Mouse (Mus musculus) limb, embryonic 15.5 days (tissue): ENCODE measurements at regions not wholly inside any gene's neighbourhood (a gene's known extent, or its start where the extent isn't known, plus 50 kb on each side); places are given as distances from the start of the nearest gene placed in this dataset.

Experiments used
- ATAC-seq: fragments of 200-750 bp; cut with Nextera tagmentation; 2 replicates; pipeline ENCODE4 v1.8.0; 2017; ENCODE audit warnings: low read depth, moderate TSS enrichment; ENCODE audit not compliant: insufficient number of reproducible peaks, low FRiP score, low TSS enrichment
- H3K27ac ChIP-seq: fragments of 300-500 bp; sonication (generic); 2 replicates; pipeline ENCODE4 v1.5.1; 2015; ENCODE audit warnings: moderate library complexity, mild to moderate bottlenecking, inconsistent platforms
- H3K27me3 ChIP-seq: fragments of 300-500 bp; sonication (generic); 2 replicates; pipeline ENCODE4 v1.6.1; 2015; ENCODE audit warnings: inconsistent platforms
- H3K36me3 ChIP-seq: fragments of 300-500 bp; sonication (generic); 2 replicates; pipeline ENCODE4 v1.6.1; 2015; ENCODE audit warnings: inconsistent platforms
- H3K4me1 ChIP-seq: fragments of 300-500 bp; sonication (generic); 2 replicates; pipeline ENCODE4 v1.6.1; 2015; ENCODE audit warnings: inconsistent platforms
- H3K4me2 ChIP-seq: fragments of 300-500 bp; sonication (generic); 2 replicates; pipeline ENCODE4 v1.6.1; 2015; ENCODE audit warnings: mild to moderate bottlenecking, inconsistent platforms
- H3K4me3 ChIP-seq: fragments of 300-500 bp; sonication (generic); 2 replicates; pipeline ENCODE4 v1.5.1; 2015; ENCODE audit warnings: mild to moderate bottlenecking, inconsistent platforms
- H3K9ac ChIP-seq: fragments of 300-500 bp; sonication (generic); 2 replicates; pipeline ENCODE4 v1.6.1; 2015; ENCODE audit warnings: inconsistent platforms
- H3K9me3 ChIP-seq: fragments of 300-500 bp; sonication (generic); 2 replicates; pipeline ENCODE4 v1.6.1; 2016; ENCODE audit warnings: inconsistent platforms
- WGBS: fragments of 180-500 bp; shearing (Covaris S2); methylation state at CpG from one replicate; pipeline ENCODE4 v1.1.7; 2015; 5-methylcytosine and 5-hydroxymethylcytosine counted together

DNA sequence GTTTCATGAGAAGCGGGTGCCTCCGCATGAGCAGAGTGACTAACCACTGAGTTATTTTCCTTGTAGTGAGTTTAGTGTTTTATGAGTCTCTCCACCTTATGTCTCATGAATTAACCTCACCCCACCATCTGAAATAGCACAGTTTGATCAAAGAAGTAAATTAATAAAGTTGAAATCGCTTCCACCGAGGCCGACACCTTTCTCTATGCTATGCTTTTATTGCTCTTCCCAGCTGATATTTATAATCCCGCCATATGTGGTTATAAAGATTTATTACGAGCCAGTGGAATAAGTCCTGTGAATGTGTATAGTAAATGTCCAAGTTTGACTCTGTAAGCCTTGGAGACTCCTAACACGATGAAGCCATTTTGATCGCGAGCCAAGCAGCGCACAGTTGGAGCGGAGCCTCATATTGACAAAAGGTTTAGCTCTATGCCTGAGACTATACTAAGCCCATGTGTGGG lies 329.3 kb downstream of the Foxa2 start:
- no peak for ATAC-seq

GRCm38 (mm10) chr2:147715791-147716190 lies 331.0 kb downstream of the Foxa2 start:
- H3K27ac ChIP-seq = no peak overlapping the region
- H3K27me3 ChIP-seq = peaks cover 2% of the 10 kb centered on the region; the same call in 1 of the 2 replicates
- H3K4me3 ChIP-seq = no peak overlapping the region
- H3K4me1 ChIP-seq = peaks cover 4% of the 10 kb centered on the region
- no peaks in the 10 kb centered on the region for H3K9me3 ChIP-seq
- 83% methylated on average over 5 of the region's 5 CpGs for WGBS
- H3K4me2 ChIP-seq = no peak overlapping the region
- no peaks in the 10 kb centered on the region for H3K36me3 ChIP-seq
- no peak for ATAC-seq
- no peak overlapping the region for H3K9ac ChIP-seq

More for the DNA sequence above, 329.3 kb downstream of the Foxa2 start:
- H3K4me1 ChIP-seq = peaks cover 3% of the 10 kb centered on the region; the same call in 1 of the 2 replicates
- peaks cover 2% of the 10 kb centered on the region; the same call in 1 of the 2 replicates for H3K27me3 ChIP-seq
- H3K9me3 ChIP-seq = no peaks in the 10 kb centered on the region
- H3K27ac ChIP-seq = no peak overlapping the region
- no peak overlapping the region for H3K9ac ChIP-seq
- H3K36me3 ChIP-seq = no peaks in the 10 kb centered on the region
- 32% methylated on average over 12 of the region's 12 CpGs for WGBS
- no peak overlapping the region for H3K4me3 ChIP-seq
- H3K4me2 ChIP-seq = no peak overlapping the region

- H3K9me3 ChIP-seq = no peaks in the 10 kb centered on the region
- H3K4me3 ChIP-seq = no peak overlapping the region
- H3K27me3 ChIP-seq = peaks cover 9% of the 10 kb centered on the region
- no peaks in the 10 kb centered on the region for H3K36me3 ChIP-seq
- ATAC-seq = no peak
- H3K27ac ChIP-seq = no peak overlapping the region
- peaks cover 5% of the 10 kb centered on the region; the same call in 1 of the 2 replicates for H3K4me1 ChIP-seq
- WGBS = 31% methylated on average over 8 of the region's 8 CpGs
- H3K4me2 ChIP-seq = no peak overlapping the region
- H3K9ac ChIP-seq = no peak overlapping the region
Measured at GRCm38 (mm10) chr2:147710593-147711265, 336.0 kb downstream of the Foxa2 start.

GRCm38 (mm10) chr2:147709799-147710198 lies 337.0 kb downstream of the Foxa2 start:
- Histone ChIP-seq H3K4me1 (peaks cover 5% of the 10 kb centered on the region; the same call in 1 of the 2 replicates), H3K4me3 (no peak overlapping the region), H3K27me3 (peaks cover 9% of the 10 kb centered on the region), H3K27ac (no peak overlapping the region), H3K36me3 (no peaks in the 10 kb centered on the region), H3K9ac (no peak overlapping the region), H3K4me2 (no peak overlapping the region), H3K9me3 (no peaks in the 10 kb centered on the region)
- no peak for ATAC-seq

GRCm38 (mm10) chr2:147707156-147707555 lies 339.6 kb downstream of the Foxa2 start:
- no peak overlapping the region for H3K9ac ChIP-seq
- no peaks in the 10 kb centered on the region for H3K9me3 ChIP-seq
- no peaks in the 10 kb centered on the region for H3K36me3 ChIP-seq
- ATAC-seq = no peak
- no peak overlapping the region for H3K27ac ChIP-seq
- 87% methylated on average over 6 of the region's 6 CpGs for WGBS
- H3K4me1 ChIP-seq = peaks cover 5% of the 10 kb centered on the region; the same call in 1 of the 2 replicates
- H3K4me3 ChIP-seq = no peak overlapping the region
- H3K27me3 ChIP-seq = peaks cover 9% of the 10 kb centered on the region
- H3K4me2 ChIP-seq = no peak overlapping the region

- H3K36me3 ChIP-seq = no peaks in the 10 kb centered on the region
- no peak overlapping the region for H3K27ac ChIP-seq
- H3K4me3 ChIP-seq = no peak overlapping the region
- no peak overlapping the region for H3K4me2 ChIP-seq
- peaks cover 12% of the 10 kb centered on the region; the same call in 1 of the 2 replicates for H3K27me3 ChIP-seq
- no peak for ATAC-seq
- no peak overlapping the region for H3K9ac ChIP-seq
- 75% methylated on average over 10 of the region's 10 CpGs for WGBS
- no peaks in the 10 kb centered on the region for H3K9me3 ChIP-seq
- H3K4me1 ChIP-seq = no peaks in the 10 kb centered on the region
Measured at GRCm38 (mm10) chr2:147703981-147704380, 342.3 kb downstream of the Pax1 start.

DNA sequence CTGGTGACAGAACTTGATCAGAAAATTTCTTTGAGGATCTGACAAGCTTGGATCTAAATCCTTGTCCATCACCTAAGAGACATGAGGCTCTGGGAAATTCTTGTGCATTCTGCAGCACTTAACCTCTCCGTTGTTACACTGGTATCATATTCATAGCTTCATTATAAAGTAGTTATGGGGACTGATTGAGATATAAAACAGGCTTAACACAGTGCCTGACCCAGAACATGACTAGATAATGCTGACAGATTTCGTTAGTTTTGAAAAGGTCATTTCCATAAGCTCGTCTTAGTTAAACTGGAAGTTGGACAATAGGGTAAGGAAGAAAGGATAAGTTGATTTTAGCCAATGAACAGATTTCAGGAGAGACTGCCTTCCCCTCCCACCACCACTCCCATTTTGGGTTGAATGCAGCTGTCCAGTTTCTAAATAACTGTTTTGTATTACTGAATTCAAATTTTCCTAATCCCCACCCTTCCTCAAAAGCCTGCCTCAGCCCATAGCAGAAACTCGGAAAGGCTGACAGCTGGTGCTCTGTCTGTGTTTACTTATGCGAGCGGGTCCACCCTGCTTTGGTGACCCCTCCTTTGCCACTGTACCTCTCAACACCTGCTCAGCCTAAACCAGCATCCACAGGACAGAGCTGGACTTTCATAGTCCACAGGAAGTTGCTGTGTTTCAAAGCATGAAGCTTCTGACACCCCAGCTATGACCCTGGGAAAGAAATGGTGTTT lies 340.8 kb downstream of the Pax1 start:
- Histone ChIP-seq H3K9ac (no peak overlapping the region), H3K4me2 (no peak overlapping the region), H3K4me3 (no peak overlapping the region), H3K27me3 (peaks cover 12% of the 10 kb centered on the region; the same call in 1 of the 2 replicates), H3K9me3 (no peaks in the 10 kb centered on the region), H3K36me3 (no peaks in the 10 kb centered on the region), H3K4me1 (no peaks in the 10 kb centered on the region), H3K27ac (no peak overlapping the region)
- ATAC-seq = no peak
- WGBS = 56% methylated on average over 6 of the region's 6 CpGs

GRCm38 (mm10) chr2:147699524-147700081 lies 337.9 kb downstream of the Pax1 start:
- Histone ChIP-seq H3K27ac (no peak overlapping the region), H3K9me3 (no peaks in the 10 kb centered on the region), H3K4me1 (no peaks in the 10 kb centered on the region), H3K4me3 (no peak overlapping the region), H3K9ac (no peak overlapping the region), H3K36me3 (no peaks in the 10 kb centered on the region), H3K4me2 (no peak overlapping the region), H3K27me3 (0 out of 2 replicates have a peak, but pooled peaks cover 3% of the 10 kb centered on the region)
- WGBS = 68% methylated on average over 6 of the region's 6 CpGs
- no peak for ATAC-seq

DNA sequence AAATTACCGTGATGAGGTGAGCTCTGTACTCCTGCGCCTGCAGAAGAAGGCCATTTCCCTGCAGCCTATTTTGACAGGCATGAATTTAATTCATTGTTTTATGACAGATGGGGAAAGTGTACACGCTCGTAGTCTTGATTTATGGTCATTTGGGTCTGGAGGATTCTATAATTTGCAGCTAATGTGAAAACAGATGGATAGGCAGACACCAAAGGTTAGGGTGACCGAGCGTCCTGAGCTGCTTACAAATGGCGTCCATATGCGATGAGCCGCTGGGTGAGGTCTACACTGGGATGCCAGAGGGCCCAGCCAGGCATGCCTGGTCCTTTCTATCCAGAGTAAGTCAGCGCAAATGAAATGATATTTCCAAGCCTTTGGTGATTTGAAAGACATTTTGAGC lies 330.2 kb downstream of the Pax1 start:
- no peak for ATAC-seq
- WGBS = 37% methylated on average over 10 of the region's 10 CpGs
- no peak overlapping the region for H3K4me3 ChIP-seq
- H3K9me3 ChIP-seq = no peaks in the 10 kb centered on the region
- no peaks in the 10 kb centered on the region for H3K4me1 ChIP-seq
- no peak overlapping the region for H3K27ac ChIP-seq
- no peak overlapping the region for H3K4me2 ChIP-seq
- H3K27me3 ChIP-seq = peaks cover 33% of the 10 kb centered on the region
- H3K36me3 ChIP-seq = no peaks in the 10 kb centered on the region
- H3K9ac ChIP-seq = no peak overlapping the region

- peaks cover 33% of the 10 kb centered on the region for H3K27me3 ChIP-seq
- H3K9ac ChIP-seq = no peak overlapping the region
- H3K9me3 ChIP-seq = no peaks in the 10 kb centered on the region
- no peak overlapping the region for H3K4me2 ChIP-seq
- no peaks in the 10 kb centered on the region for H3K4me1 ChIP-seq
- H3K4me3 ChIP-seq = no peak overlapping the region
- no peak overlapping the region for H3K27ac ChIP-seq
- 26% methylated on average over 15 of the region's 15 CpGs for WGBS
- H3K36me3 ChIP-seq = no peaks in the 10 kb centered on the region
- ATAC-seq = no peak
Measured at GRCm38 (mm10) chr2:147690506-147691208, 328.9 kb downstream of the Pax1 start.

DNA sequence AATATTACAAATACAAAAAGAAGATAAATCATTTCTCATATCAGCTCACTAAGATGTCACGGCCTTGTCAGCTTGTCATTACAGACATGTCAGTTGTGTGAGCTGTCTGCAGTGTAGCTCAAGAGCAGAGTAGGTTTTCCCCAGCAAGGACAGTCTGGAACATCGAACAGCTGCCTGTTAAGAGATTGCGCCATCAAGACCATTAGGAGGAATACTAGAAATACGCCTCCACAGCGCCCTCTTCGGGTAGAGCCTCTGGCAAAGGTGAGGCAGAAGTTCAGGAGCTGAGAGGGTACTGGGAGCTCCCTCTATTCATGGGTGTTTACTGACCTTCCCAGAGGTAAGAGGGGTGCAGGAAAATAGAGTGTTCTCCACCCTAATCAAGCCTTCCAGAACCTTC lies 327.0 kb downstream of the Pax1 start:
- H3K36me3 ChIP-seq = no peaks in the 10 kb centered on the region
- WGBS = 21% methylated on average over 6 of the region's 6 CpGs
- H3K27ac ChIP-seq = no peak overlapping the region
- H3K4me3 ChIP-seq = no peak overlapping the region
- no peak overlapping the region for H3K9ac ChIP-seq
- H3K4me2 ChIP-seq = no peak overlapping the region
- ATAC-seq = no peak
- no peaks in the 10 kb centered on the region for H3K4me1 ChIP-seq
- peaks cover 33% of the 10 kb centered on the region for H3K27me3 ChIP-seq
- no peaks in the 10 kb centered on the region for H3K9me3 ChIP-seq
